Mouse (Mus musculus) cerebellum, postnatal 4 days (tissue): ENCODE measurements around the gene Cacul1.

ENCODE experiments used
- DNase-seq, 2 experiments: peaks; one replicate each; pipeline ENCODE4 v3.0.0; 2022; ENCODE audit warnings: low spot score in 2 of 2, mixed read lengths in 1 of 2

The Cacul1 gene

GRCm38 (mm10) chr19:60530171-60530570 lies 50.7 kb downstream of the Cacul1 start:
- DNase-seq: no peak

GRCm38 (mm10) chr19:60529302-60529701 lies 51.5 kb downstream of the Cacul1 start:
- no peak for DNase-seq

GRCm38 (mm10) chr19:60528602-60529001 lies 52.2 kb downstream of the Cacul1 start:
- no peak for DNase-seq

GRCm38 (mm10) chr19:60526876-60527275 lies 53.9 kb downstream of the Cacul1 start:
- DNase-seq: no peak

GRCm38 (mm10) chr19:60525086-60525485 lies 55.7 kb downstream of the Cacul1 start:
- no peak for DNase-seq

GRCm38 (mm10) chr19:60524678-60525077 lies 56.1 kb downstream of the Cacul1 start:
- no peak for DNase-seq

GRCm38 (mm10) chr19:60520131-60520530 lies 60.7 kb downstream of the Cacul1 start:
- no peak for DNase-seq

GRCm38 (mm10) chr19:60515064-60515463 lies 65.8 kb downstream of the Cacul1 start:
- no peak for DNase-seq

- DNase-seq: no peak
Observed at GRCm38 (mm10) chr19:60513431-60513830, 67.4 kb downstream of the Cacul1 start.

- DNase-seq: no peak
Observed at GRCm38 (mm10) chr19:60500209-60500608, 80.6 kb downstream of the Cacul1 start.

- no peak for DNase-seq
Observed at GRCm38 (mm10) chr19:60497171-60497570, 83.7 kb downstream of the Cacul1 start.

- DNase-seq: no peak
Observed at GRCm38 (mm10) chr19:60495772-60496171, 85.1 kb downstream of the Cacul1 start.

GRCm38 (mm10) chr19:60489566-60489965 lies 91.3 kb downstream of the Cacul1 start:
- no peak for DNase-seq

GRCm38 (mm10) chr19:60485261-60485660 lies 95.6 kb downstream of the Cacul1 start:
- DNase-seq: no peak

GRCm38 (mm10) chr19:60478859-60479258 lies 102.0 kb downstream of the Cacul1 start:
- DNase-seq: no peak

- no peak for DNase-seq
Observed at GRCm38 (mm10) chr19:60477788-60478187, 103.0 kb downstream of the Cacul1 start.
